Mouse (Mus musculus): ENCODE results near the gene Skiv2l. TPM values are rescaled to one million over a fixed set of nuclear protein-coding genes. Genes with fewer than 3 reads are reported as not detected.

The Skiv2l gene
- total and polyA plus RNA-seq, 3 experiments, result 18.1 to 28.9 (median 26.8) TPM

GRCm38 (mm10) chr17:34896366-34896765, 46.4 kb upstream of the Skiv2l start:
- Histone ChIP-seq H3K4me3 (no peak overlapping the region), H3K79me2 (replicated peaks; ENCODE audit: control insufficient read depth, insufficient read depth, low read length) (no peaks in the 10 kb centered on the region), H3K4me1 (ENCODE audit: control insufficient read depth, insufficient read depth, low read length) (peaks cover 5% of the 10 kb centered on the region), H3K9ac (ENCODE audit: low read depth, low read length) (no peak overlapping the region), H3K27ac (no peak overlapping the region), H3K27me3 (ENCODE audit: control insufficient read depth, insufficient read depth, low read length) (no peaks in the 10 kb centered on the region), H3K36me3 (ENCODE audit: control insufficient read depth, insufficient read depth, low read length) (no peaks in the 10 kb centered on the region)
- TF ChIP-seq POLR2A (IDR thresholded peaks at IDR 0.05; ENCODE audit: insufficient read depth, low read depth, low read length) (no peak), EP300 (IDR thresholded peaks at IDR 0.05; ENCODE audit: insufficient read depth, low read depth, low read length) (no peak), CTCF (IDR thresholded peaks at IDR 0.05) (no peak)
- WGBS, result 84% methylated on average over 17 of the region's 17 CpGs
- intact Hi-C loops (cut with DNase I), result no loop called here
- peak in 1 of 2 experiments; percentile 21 for DNase-seq

- Histone ChIP-seq H3K36me3 (ENCODE audit: control insufficient read depth, insufficient read depth, low read length) (no peaks in the 10 kb centered on the region), H3K9ac (ENCODE audit: low read depth, low read length) (no peak overlapping the region), H3K79me2 (replicated peaks; ENCODE audit: control insufficient read depth, insufficient read depth, low read length) (no peaks in the 10 kb centered on the region), H3K27me3 (ENCODE audit: control insufficient read depth, insufficient read depth, low read length) (no peaks in the 10 kb centered on the region), H3K4me3 (no peak overlapping the region), H3K4me1 (ENCODE audit: control insufficient read depth, insufficient read depth, low read length) (peaks cover 5% of the 10 kb centered on the region), H3K27ac (no peak overlapping the region)
- intact Hi-C loops (cut with DNase I), result no loop called here
- 95% methylated on average over 15 of the region's 15 CpGs for WGBS
- TF ChIP-seq CTCF (IDR thresholded peaks at IDR 0.05) (no peak), POLR2A (IDR thresholded peaks at IDR 0.05; ENCODE audit: insufficient read depth, low read depth, low read length) (no peak), EP300 (IDR thresholded peaks at IDR 0.05; ENCODE audit: insufficient read depth, low read depth, low read length) (no peak)
- no peak for DNase-seq
Measured at GRCm38 (mm10) chr17:34895724-34896123, 45.7 kb upstream of the Skiv2l start.

GRCm38 (mm10) chr17:34894801-34895530, 45.0 kb upstream of the Skiv2l start:
- Histone ChIP-seq H3K27me3 (ENCODE audit: control insufficient read depth, insufficient read depth, low read length) (no peaks in the 10 kb centered on the region), H3K4me1 (ENCODE audit: control insufficient read depth, insufficient read depth, low read length) (peaks cover 5% of the 10 kb centered on the region), H3K27ac (peak overlapping the region; percentile 82), H3K9ac (ENCODE audit: low read depth, low read length) (peak overlapping the region; percentile 89), H3K79me2 (replicated peaks; ENCODE audit: control insufficient read depth, insufficient read depth, low read length) (no peaks in the 10 kb centered on the region), H3K36me3 (ENCODE audit: control insufficient read depth, insufficient read depth, low read length) (no peaks in the 10 kb centered on the region), H3K4me3 (peak overlapping the region; percentile 64)
- WGBS, result 12% methylated on average over 48 of the region's 51 CpGs
- TF ChIP-seq POLR2A (IDR thresholded peaks at IDR 0.05; ENCODE audit: insufficient read depth, low read depth, low read length) (no peak), CTCF (IDR thresholded peaks at IDR 0.05) (no peak), EP300 (IDR thresholded peaks at IDR 0.05; ENCODE audit: insufficient read depth, low read depth, low read length) (no peak)
- intact Hi-C loops (cut with DNase I), result loop anchor here (5.0 kb wide), 1 partner anchor 38 kb away; no protein-coding TSS in a partner anchor
- peak; percentile 66 to 76 for DNase-seq

- no peaks in the 10 kb centered on the region for H3K36me3 ChIP-seq (ENCODE audit: control insufficient read depth, insufficient read depth, low read length)
- WGBS, result 2% methylated on average over 43 of the region's 51 CpGs
- intact Hi-C loops (cut with DNase I), result loop anchor here (5.0 kb wide), 1 partner anchor 37 kb away; no protein-coding TSS in a partner anchor
Measured at GRCm38 (mm10) chr17:34894074-34894597, 44.1 kb upstream of the Skiv2l start.

GRCm38 (mm10) chr17:34893072-34893824, 43.2 kb upstream of the Skiv2l start:
- WGBS, result 77% methylated on average over 12 of the region's 12 CpGs
- Histone ChIP-seq H3K4me1 (ENCODE audit: control insufficient read depth, insufficient read depth, low read length) (peaks cover 5% of the 10 kb centered on the region), H3K27me3 (ENCODE audit: control insufficient read depth, insufficient read depth, low read length) (no peaks in the 10 kb centered on the region), H3K27ac (peak overlapping the region; percentile 82), H3K4me3 (peak overlapping the region; percentile 64; the same call in 1 of the 2 replicates), H3K79me2 (replicated peaks; ENCODE audit: control insufficient read depth, insufficient read depth, low read length) (no peaks in the 10 kb centered on the region), H3K9ac (ENCODE audit: low read depth, low read length) (no peak overlapping the region), H3K36me3 (ENCODE audit: control insufficient read depth, insufficient read depth, low read length) (no peaks in the 10 kb centered on the region)
- intact Hi-C loops (cut with DNase I), result loop anchor here (2.0 to 5.0 kb wide), 2 partner anchors 36 to 38 kb away; partner anchors contain the start of gene Neu1
- TF ChIP-seq POLR2A (IDR thresholded peaks at IDR 0.05; ENCODE audit: insufficient read depth, low read depth, low read length), result no peak
- TF ChIP-seq EP300 (IDR thresholded peaks at IDR 0.05; ENCODE audit: insufficient read depth, low read depth, low read length), result no peak
- TF ChIP-seq CTCF (IDR thresholded peaks at IDR 0.05), result no peak
- no peak for DNase-seq

More at GRCm38 (mm10) chr17:34894074-34894597, 44.1 kb upstream of the Skiv2l start:
- DNase-seq, result peak; percentile 95 to 96
- Histone ChIP-seq H3K4me1 (ENCODE audit: control insufficient read depth, insufficient read depth, low read length) (peaks cover 5% of the 10 kb centered on the region), H3K27ac (peak overlapping the region; percentile 82), H3K27me3 (ENCODE audit: control insufficient read depth, insufficient read depth, low read length) (no peaks in the 10 kb centered on the region), H3K4me3 (peak overlapping the region; percentile 64), H3K79me2 (replicated peaks; ENCODE audit: control insufficient read depth, insufficient read depth, low read length) (no peaks in the 10 kb centered on the region), H3K9ac (ENCODE audit: low read depth, low read length) (peak overlapping the region; percentile 89)
- TF ChIP-seq POLR2A (IDR thresholded peaks at IDR 0.05; ENCODE audit: insufficient read depth, low read depth, low read length) (peak; percentile 86), EP300 (IDR thresholded peaks at IDR 0.05; ENCODE audit: insufficient read depth, low read depth, low read length) (0 out of 2 replicates have a peak, but pooled peaks have one; percentile 32), CTCF (IDR thresholded peaks at IDR 0.05) (peak; percentile 27)
